In genomic region chr1:136344281-136344680, GRCm38 (mm10) we compare ENCODE assay signal across 8 mouse cellular contexts. TPM values are rescaled to one million over a fixed set of nuclear protein-coding genes. Genes with fewer than 3 reads are reported as not detected.
A peak's percentile ranks its signal among the peaks of the same experiment; 100 is the strongest.
DNase-seq lines count a peak whose midpoint lies in the region; ATAC-seq and TF ChIP-seq lines count a peak whose summit lies in the region.

No protein-coding gene starts in this region.

- H3K4me2 ChIP-seq in forebrain, embryonic 11.5 days (ENCODE audit: low read depth, low read length, severe bottlenecking) = peak overlapping the region; percentile 86
- peak overlapping the region; percentile 70 for H3K4me2 ChIP-seq in limb, embryonic 14.5 days (replicated peaks; ENCODE audit: low read depth, low read length, severe bottlenecking)
- peak overlapping the region; percentile 77 for H3K4me2 ChIP-seq in stomach, embryonic 15.5 days

- peak overlapping the region; percentile 98 for H3K4me3 ChIP-seq in lung, adult 2 months (replicated peaks; ENCODE audit: extremely low read depth, low read depth, low read length)
- peak overlapping the region; percentile 92 for H3K4me3 ChIP-seq in forebrain, embryonic 11.5 days (ENCODE audit: low read depth, low read length)
- H3K4me3 ChIP-seq in limb, embryonic 14.5 days (replicated peaks; ENCODE audit: low read length) = peak overlapping the region; percentile 95
- H3K4me3 ChIP-seq in stomach, embryonic 15.5 days (replicated peaks) = peak overlapping the region; percentile 91

- no peak for ATAC-seq in forebrain, embryonic 11.5 days (replicated peaks; ENCODE audit: low FRiP score)
- ATAC-seq in limb, embryonic 14.5 days (ENCODE audit: low FRiP score, low read depth) = no peak
- ATAC-seq in stomach, embryonic 15.5 days (ENCODE audit: insufficient read depth, low FRiP score, low read depth) = no peak
- ATAC-seq in megakaryocyte, adult 5-6 weeks (ENCODE audit: poor library complexity, severe bottlenecking) = no peak

- no peaks in the 10 kb centered on the region for H3K9me3 ChIP-seq in forebrain, embryonic 11.5 days (ENCODE audit: control insufficient read depth, low read length)
- H3K9me3 ChIP-seq in limb, embryonic 14.5 days (ENCODE audit: control insufficient read depth, low read length) = no peaks in the 10 kb centered on the region
- H3K9me3 ChIP-seq in stomach, embryonic 15.5 days = no peaks in the 10 kb centered on the region

- H3K4me1 ChIP-seq in lung, adult 2 months (ENCODE audit: control insufficient read depth, insufficient read depth, low read length) = peaks cover 17% of the 10 kb centered on the region
- peaks cover 2% of the 10 kb centered on the region; the same call in 1 of the 2 replicates for H3K4me1 ChIP-seq in forebrain, embryonic 11.5 days (replicated peaks; ENCODE audit: control insufficient read depth, insufficient read depth, low read length)
- peaks cover 25% of the 10 kb centered on the region for H3K4me1 ChIP-seq in limb, embryonic 14.5 days (ENCODE audit: control insufficient read depth, insufficient read depth, low read length)
- peaks cover 6% of the 10 kb centered on the region for H3K4me1 ChIP-seq in stomach, embryonic 15.5 days

- TF ChIP-seq CTCF in lung, adult 2 months (IDR thresholded peaks at IDR 0.05; ENCODE audit: insufficient read depth, low read length) = no peak

- WGBS in lung, adult 2 months = 0% methylated on average over 1 of the region's 1 CpGs
- WGBS in forebrain, embryonic 11.5 days = 2% methylated on average over 1 of the region's 1 CpGs
- 0% methylated on average over 1 of the region's 1 CpGs for WGBS in limb, embryonic 14.5 days
- WGBS in stomach, embryonic 15.5 days = 3% methylated on average over 1 of the region's 1 CpGs

- peak overlapping the region; percentile 79 for H3K9ac ChIP-seq in forebrain, embryonic 11.5 days (ENCODE audit: low read length)
- peak overlapping the region; percentile 93; the same call in 1 of the 2 replicates for H3K9ac ChIP-seq in limb, embryonic 14.5 days (ENCODE audit: low read depth, low read length, severe bottlenecking)
- H3K9ac ChIP-seq in stomach, embryonic 15.5 days = no peak overlapping the region

- H3K27ac ChIP-seq in forebrain, embryonic 11.5 days (ENCODE audit: low read depth, low read length) = no peak overlapping the region
- no peak overlapping the region for H3K27ac ChIP-seq in limb, embryonic 14.5 days (replicated peaks; ENCODE audit: low read depth, low read length)
- H3K27ac ChIP-seq in stomach, embryonic 15.5 days = no peak overlapping the region

- no peaks in the 10 kb centered on the region for H3K36me3 ChIP-seq in forebrain, embryonic 11.5 days (ENCODE audit: control insufficient read depth, insufficient read depth, low read length)
- no peaks in the 10 kb centered on the region for H3K36me3 ChIP-seq in limb, embryonic 14.5 days (ENCODE audit: control insufficient read depth, insufficient read depth, low read length)
- no peaks in the 10 kb centered on the region for H3K36me3 ChIP-seq in stomach, embryonic 15.5 days

- no peak for DNase-seq in lung, adult 2 months
- DNase-seq in lung, postnatal 14 days = no peak
- no peak for DNase-seq in forebrain, embryonic 11.5 days (ENCODE audit: low spot score)
- no peak for DNase-seq in limb, embryonic 14.5 days (ENCODE audit: low spot score)
- DNase-seq in urinary bladder, postnatal 4 days (ENCODE audit: low spot score in 2 of 2) = no peak
- DNase-seq in thymus, postnatal 4 days = no peak

- H3K27me3 ChIP-seq in forebrain, embryonic 11.5 days (ENCODE audit: control insufficient read depth, insufficient read depth, low read length) = no peaks in the 10 kb centered on the region
- H3K27me3 ChIP-seq in limb, embryonic 14.5 days (ENCODE audit: control insufficient read depth, insufficient read depth, low read length) = no peaks in the 10 kb centered on the region
- H3K27me3 ChIP-seq in stomach, embryonic 15.5 days (replicated peaks) = no peaks in the 10 kb centered on the region

- no peak for TF ChIP-seq POLR2A in lung, adult 2 months (IDR thresholded peaks at IDR 0.05; ENCODE audit: borderline replicate concordance, extremely low read depth, low read depth, low read length)
- TF ChIP-seq POLR2A in limb, embryonic 14.5 days (IDR thresholded peaks at IDR 0.05; ENCODE audit: borderline replicate concordance, extremely low read depth, insufficient read depth, insufficient read length) = no peak

RNA-seq across cellular contexts. Expression of gene Camsap2, which starts 1.6 kb away (rescaled TPM):
- 11.6 and 18.7 TPM in 2 replicates for polyA plus RNA-seq in lung, adult 2 months (2012; rRNA removed)
- polyA plus RNA-seq in forebrain, embryonic 11.5 days (2014; fragmentation: Nextera tagmentation; extraction: Ambion mirVana) = 28.4 and 29.1 TPM in 2 replicates
- 13.7 and 15.0 TPM in 2 replicates for polyA plus RNA-seq in limb, embryonic 14.5 days (2012; rRNA removed)
- polyA plus RNA-seq in limb, embryonic 14.5 days (2014; fragmentation: Nextera tagmentation; extraction: Ambion mirVana) = 17.2 and 17.7 TPM in 2 replicates
- 8.7 and 9.5 TPM in 2 replicates for polyA plus RNA-seq in stomach, embryonic 15.5 days (2015; fragmentation: Nextera tagmentation; extraction: Ambion mirVana)
- 12.9 and 15.0 TPM in 2 replicates for total RNA-seq in megakaryocyte, adult 5-6 weeks (2015)
- total RNA-seq in megakaryocyte, adult 5-6 weeks (2017) = 20.0 and 22.6 TPM in 2 replicates
